Mouse (Mus musculus) T-helper 1 cell (primary cell): ENCODE measurements around the gene Cphx2.
"Not testable (repeated sequence)": the region's sequence is repeated elsewhere in the genome, so short reads cannot be mapped to it uniquely, and the experiment has no call there.

ENCODE experiments used
- in situ Hi-C: fragments of 300-600 bp; cut with MboI, MseI; formaldehyde crosslinking; loops from one replicate; pipeline ENCODE4 v1.15.1; 2025; ENCODE audit warnings: high pct_unique_total_duplicates

The Cphx2 gene

DNA sequence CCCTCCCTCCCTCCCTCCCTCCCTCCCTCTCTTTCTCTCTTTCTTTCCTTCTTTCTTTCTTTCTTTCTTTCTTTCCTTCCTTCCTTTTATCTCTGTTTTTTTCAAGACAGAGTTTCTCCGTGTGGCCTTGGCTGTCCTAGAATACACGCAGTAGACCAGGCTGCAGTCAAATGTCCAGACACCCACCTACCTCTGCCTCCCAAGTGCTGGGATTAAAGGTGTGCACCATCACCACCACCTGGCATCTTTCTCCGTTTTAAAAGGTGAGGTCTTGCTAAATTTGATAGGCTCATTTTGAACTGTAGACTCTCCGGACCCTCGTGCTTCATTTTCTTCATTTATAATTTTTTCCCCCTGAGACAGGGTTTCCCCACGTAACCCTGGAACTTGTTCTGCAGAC lies at the start of gene Cphx2:
Cphx2 (plus strand) TSS at position 301 of the 400 bp plus-strand sequence.
- in situ Hi-C loops = not testable (repeated sequence)

GRCm38 (mm10) chr14:26034364-26034763 lies 47.0 kb upstream of the Cphx2 start:
- in situ Hi-C loops = not testable (repeated sequence)

DNA sequence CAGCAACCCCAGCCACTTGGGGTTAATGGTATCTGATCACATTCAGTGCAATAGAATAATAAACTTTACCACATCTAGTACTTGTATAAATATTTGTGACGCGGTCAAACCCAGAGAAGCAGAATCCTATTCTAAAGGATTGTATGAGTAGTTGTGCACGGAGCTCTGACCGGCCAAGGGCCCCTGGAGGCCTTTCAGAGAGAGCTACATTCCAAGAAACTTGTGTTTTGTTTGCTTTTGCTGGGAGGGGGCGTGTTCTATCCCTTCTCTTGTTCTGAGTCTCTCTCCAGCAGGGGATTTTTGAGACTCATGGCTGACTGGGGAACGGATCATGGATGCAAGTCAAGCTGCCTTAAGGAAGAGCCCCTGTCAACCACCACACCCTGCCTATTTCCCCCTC lies 45.9 kb upstream of the Cphx2 start:
- in situ Hi-C loops = not testable (repeated sequence)

DNA sequence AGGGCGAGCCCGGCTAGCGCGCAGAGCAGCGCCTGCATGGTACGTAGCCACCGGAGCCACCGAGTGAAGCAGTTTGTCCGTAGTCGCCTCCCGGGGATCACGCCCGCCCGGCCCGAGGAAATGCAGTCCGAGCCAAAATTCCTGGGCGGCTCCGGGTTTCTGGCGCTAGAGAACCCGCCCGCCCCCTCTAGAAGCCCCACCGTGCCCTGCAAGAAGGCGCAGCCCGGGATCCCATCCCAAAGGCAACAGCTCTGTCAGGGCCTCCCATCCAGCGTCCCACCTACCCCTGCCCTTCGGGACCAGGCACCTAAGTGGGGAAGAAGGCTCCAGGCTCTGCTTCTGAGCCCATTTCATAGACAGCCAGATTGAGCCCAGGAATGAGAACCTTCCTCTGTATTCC lies 38.7 kb upstream of the Cphx2 start, which contains the start of gene Gm9780:
Gm9780 (minus strand) TSS at position 101 of the 400 bp plus-strand sequence.
- in situ Hi-C loops = not testable (repeated sequence)

DNA sequence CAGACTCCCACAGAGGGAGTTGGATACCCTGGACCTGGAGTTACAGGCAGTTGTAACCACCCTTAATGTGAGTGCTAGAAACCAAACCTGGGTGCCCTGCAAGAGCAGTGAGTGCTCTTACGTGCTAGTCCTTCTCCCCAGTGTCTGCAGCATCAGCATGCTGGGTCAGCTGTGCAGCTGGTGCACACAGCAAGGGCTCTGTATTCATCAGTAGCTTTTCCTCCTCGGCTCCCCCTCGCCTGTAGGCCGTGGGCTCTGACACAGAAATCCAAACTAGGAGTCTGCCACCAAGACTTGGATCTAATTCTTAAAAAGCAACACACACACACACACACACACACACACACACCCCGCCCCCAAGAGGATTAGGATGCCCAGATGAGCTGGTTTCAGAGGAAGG lies 36.3 kb upstream of the Cphx2 start:
- in situ Hi-C loops = not testable (repeated sequence)

GRCm38 (mm10) chr14:26047026-26047425 lies 34.3 kb upstream of the Cphx2 start:
- in situ Hi-C loops = not testable (repeated sequence)

DNA sequence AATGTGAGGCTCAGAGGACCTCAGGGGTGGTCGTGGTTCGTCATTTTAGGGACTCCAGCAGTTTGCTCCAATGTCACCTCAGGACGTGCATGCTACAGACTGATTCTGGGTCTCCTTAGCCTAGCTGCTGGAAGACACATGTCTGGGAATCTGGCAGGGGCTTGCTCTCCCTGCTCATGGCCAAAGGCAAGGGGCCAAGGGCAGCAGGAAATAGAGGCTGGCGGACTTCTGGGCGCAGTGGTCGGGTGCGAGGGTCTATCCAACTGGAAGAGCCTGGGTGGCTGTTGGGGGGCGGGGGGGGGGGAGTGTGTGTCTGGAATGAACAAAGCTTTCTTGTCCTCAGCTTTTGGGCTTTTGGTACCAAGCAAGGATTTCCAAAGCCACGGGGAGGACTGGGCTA lies 32.5 kb upstream of the Cphx2 start:
- in situ Hi-C loops = not testable (repeated sequence)

DNA sequence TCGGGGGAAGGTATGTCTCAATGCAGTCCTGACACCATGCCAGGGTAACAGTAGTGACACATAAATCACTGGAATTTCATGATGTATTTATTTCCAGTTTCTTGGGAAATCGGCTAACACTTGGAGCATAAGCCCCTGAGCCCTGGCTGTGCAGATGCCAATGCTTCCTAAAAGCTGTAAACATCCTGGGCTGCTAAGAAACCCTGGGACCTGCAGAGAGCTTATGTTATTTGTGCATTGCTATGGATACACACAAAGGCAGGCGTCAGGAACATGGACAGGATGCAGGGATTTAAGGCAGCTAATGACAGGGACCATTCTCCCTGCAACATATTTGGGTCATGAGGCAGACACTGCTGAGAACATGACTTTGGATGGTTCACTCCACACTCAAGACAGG lies 23.1 kb upstream of the Cphx2 start:
- in situ Hi-C loops = not testable (repeated sequence)

- in situ Hi-C loops = not testable (repeated sequence)
Measured at GRCm38 (mm10) chr14:26059362-26059761, 22.0 kb upstream of the Cphx2 start.

DNA sequence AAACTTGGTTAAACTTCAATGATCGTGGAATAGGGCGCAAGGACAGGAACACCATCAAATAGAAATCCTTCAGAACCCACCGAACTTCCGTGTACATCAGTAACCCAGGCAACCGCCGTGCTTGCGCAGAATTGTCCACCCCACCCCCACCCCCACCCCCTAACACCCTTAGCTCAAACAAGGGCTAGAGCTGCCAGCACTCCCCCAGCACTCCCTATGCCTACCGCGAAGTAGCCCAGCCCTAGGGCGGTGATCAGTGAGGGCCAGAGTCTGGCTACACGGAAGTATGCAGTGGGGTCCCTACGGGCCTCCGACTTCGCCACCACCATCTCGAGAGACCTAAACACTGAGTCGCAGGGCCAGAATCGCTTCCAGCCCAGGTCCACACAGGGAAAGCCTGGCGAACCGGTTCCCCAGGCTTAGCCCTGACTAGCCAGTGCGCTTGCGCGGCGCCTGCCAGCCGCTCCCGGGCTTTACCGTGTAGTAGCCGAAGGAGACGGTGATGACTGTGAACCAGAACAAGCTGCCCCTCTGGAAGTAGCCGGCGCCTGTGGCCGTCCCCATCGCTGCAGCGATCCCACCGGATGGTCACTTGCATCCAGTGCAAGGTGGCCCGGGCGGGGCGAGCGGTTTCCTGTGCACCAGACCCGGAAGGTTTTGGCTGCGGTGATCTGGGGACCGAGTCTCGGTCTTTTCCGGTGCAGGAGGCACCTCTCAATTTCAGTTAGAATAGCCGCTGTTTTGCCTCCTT lies 14.6 kb upstream of the Cphx2 start:
- in situ Hi-C loops = not testable (repeated sequence)

DNA sequence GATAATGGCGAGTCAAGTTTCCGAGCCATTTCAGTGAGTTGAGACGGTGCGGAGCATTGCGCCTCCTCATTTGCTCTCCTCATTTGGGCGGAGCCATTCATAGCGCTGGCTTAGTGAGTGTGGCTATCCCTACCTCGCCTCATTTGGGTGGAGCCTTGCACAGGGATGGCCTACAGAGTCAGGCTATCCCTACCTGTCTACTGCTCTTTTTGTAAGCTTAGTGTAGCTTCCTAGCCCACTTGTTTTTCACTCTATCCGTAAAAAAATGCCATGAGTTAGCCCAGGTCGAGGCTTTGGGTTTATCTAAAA lies 14.0 kb upstream of the Cphx2 start, which contains the start of gene Tmem254c:
Tmem254c (minus strand) TSS at position 31 of the 309 bp plus-strand sequence.
- in situ Hi-C loops = not testable (repeated sequence)

- in situ Hi-C loops = not testable (repeated sequence)
Measured at GRCm38 (mm10) chr14:26076620-26077390, 4.5 kb upstream of the Cphx2 start.

GRCm38 (mm10) chr14:26081997-26082396 lies 681 bp downstream of the Cphx2 start, which contains the start of gene Cphx3:
TSS of gene Cphx3 (plus strand) at chr14:26082297.
- in situ Hi-C loops = not testable (repeated sequence)

- in situ Hi-C loops = not testable (repeated sequence)
Measured at GRCm38 (mm10) chr14:26097622-26098021, 16.3 kb downstream of the Cphx2 start.

- in situ Hi-C loops = not testable (repeated sequence)
Measured at GRCm38 (mm10) chr14:26118150-26118549, 36.8 kb downstream of the Cphx2 start, which contains the start of gene Duxbl2. TSS of gene Duxbl2 (plus strand) at chr14:26118349.

- in situ Hi-C loops = not testable (repeated sequence)
Measured at GRCm38 (mm10) chr14:26118550-26119000, 37.3 kb downstream of the Cphx2 start.

DNA sequence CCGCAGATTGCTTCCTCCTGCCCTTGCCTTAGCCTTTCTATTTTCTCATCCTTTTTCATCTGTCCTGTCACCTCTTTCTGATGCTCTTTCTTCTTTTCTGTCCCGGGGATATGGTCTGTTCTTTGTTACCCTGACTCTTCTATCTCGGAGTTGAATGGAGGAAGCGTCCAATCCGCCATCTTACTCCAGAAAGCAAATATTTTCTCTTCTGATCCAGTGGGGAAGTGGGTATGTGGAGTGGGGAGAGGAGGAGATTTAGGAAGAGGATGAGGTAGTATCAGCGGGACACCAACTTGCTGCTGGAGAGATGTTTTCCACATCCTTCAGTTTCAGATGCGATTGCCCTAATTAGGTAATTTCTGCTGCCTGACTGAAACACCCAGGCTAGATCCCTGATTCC lies 37.8 kb downstream of the Cphx2 start:
- in situ Hi-C loops = not testable (repeated sequence)
